Mouse (Mus musculus) heart, embryonic 11.5 days (tissue): ENCODE results near the gene Hlcs. TPM values are rescaled to one million over a fixed set of nuclear protein-coding genes. Genes with fewer than 3 reads are reported as not detected.

ENCODE experiments used
- ATAC-seq: fragments of 200-750 bp; cut with Nextera tagmentation; replicated peaks from 2 replicates; pipeline ENCODE4 v1.8.0; 2017; ENCODE audit warnings: moderate library complexity; ENCODE audit not compliant: insufficient number of reproducible peaks, low FRiP score, low TSS enrichment
- H3K27ac ChIP-seq: fragments of 300-500 bp; sonication (generic); 2 replicates; pipeline ENCODE4 v1.5.1; 2014; ENCODE audit warnings: mild to moderate bottlenecking, low read depth, low read length
- H3K27me3 ChIP-seq: fragments of 300-500 bp; sonication (generic); 2 replicates; pipeline ENCODE4 v1.6.1; 2014; ENCODE audit warnings: mild to moderate bottlenecking, low read length, mixed read lengths; ENCODE audit not compliant: control insufficient read depth, insufficient read depth
- H3K36me3 ChIP-seq: fragments of 300-500 bp; sonication (generic); 2 replicates; pipeline ENCODE4 v1.6.1; 2014; ENCODE audit warnings: mild to moderate bottlenecking, low read length, moderate library complexity, mixed read lengths; ENCODE audit not compliant: control insufficient read depth, insufficient read depth
- H3K4me1 ChIP-seq: fragments of 300-500 bp; sonication (generic); 2 replicates; pipeline ENCODE4 v1.6.1; 2014; ENCODE audit warnings: low read length; ENCODE audit not compliant: control insufficient read depth, insufficient read depth
- H3K4me2 ChIP-seq: fragments of 300-500 bp; sonication (generic); 2 replicates; pipeline ENCODE4 v1.6.1; 2014; ENCODE audit warnings: mild to moderate bottlenecking, moderate library complexity
- H3K4me3 ChIP-seq: fragments of 300-500 bp; sonication (generic); 2 replicates; pipeline ENCODE4 v1.5.1; 2014; ENCODE audit warnings: low read depth, low read length
- H3K9ac ChIP-seq: fragments of 300-500 bp; sonication (generic); 2 replicates; pipeline ENCODE4 v1.6.1; 2014; ENCODE audit warnings: mild to moderate bottlenecking, low read depth, low read length, moderate library complexity
- H3K9me3 ChIP-seq: fragments of 300-500 bp; sonication (generic); replicated peaks from 2 replicates; pipeline ENCODE4 v1.6.1; 2016; ENCODE audit warnings: low read length; ENCODE audit not compliant: control insufficient read depth
- WGBS: fragments of 180-500 bp; shearing (Covaris S2); extraction: QIAGEN DNeasy Blood & Tissue Kit; methylation state at CpG from one replicate; pipeline ENCODE4 v1.1.7; 2014; ENCODE audit not compliant: insufficient replicate concordance; 5-methylcytosine and 5-hydroxymethylcytosine counted together
- polyA plus RNA-seq: library from polyadenylated mRNA; unstranded; fragments of >200 nt; fragmentation: Nextera tagmentation; extraction: Ambion mirVana; gene quantifications from 2 replicates; pipeline ENCODE4 v1.2.1, GENCODE M21; 2014

The Hlcs gene
- polyA plus RNA-seq, 1 experiment from 2014 or later: 7.7 TPM

DNA sequence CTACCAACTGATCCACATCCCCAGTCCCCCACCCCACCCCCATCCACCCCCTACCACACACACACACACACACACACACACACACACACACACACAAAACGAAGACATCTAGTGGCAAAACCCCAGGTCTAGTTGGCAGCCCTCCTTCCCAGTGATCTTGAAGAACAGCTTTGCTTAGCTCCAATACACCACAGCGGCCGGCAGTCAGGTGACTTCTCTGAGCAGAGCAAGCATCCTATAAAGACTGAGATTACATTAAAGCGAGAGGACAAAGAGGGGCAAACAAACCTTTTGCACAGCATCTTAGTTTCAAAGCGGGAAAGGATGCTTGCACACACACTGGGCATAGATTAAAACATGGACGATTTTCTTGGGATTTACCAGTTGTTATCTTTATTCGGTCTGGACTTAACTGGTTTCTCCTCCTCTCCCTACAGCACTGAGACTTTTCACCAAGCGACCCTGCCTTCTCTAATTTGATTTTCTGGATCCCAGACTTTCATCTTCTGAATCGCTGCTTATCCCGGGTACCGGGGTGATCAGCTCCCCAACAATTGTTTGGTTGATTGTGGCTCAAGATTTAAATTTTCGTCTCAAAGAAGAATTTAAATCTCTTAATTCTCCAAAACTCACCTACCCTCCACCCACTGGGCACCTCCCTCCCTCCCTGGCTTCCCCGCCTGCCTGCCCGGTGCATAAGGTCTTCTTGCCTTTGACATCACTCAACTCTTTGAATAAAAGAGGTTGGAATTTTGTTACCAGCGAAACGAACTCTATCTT, 134.7 kb downstream of the Hlcs start:
- H3K9me3 ChIP-seq: no peaks in the 10 kb centered on the region
- no peak overlapping the region for H3K4me3 ChIP-seq
- H3K36me3 ChIP-seq: no peaks in the 10 kb centered on the region
- H3K4me2 ChIP-seq: no peak overlapping the region
- peaks cover 17% of the 10 kb centered on the region for H3K27me3 ChIP-seq
- no peak overlapping the region for H3K9ac ChIP-seq
- WGBS: 62% methylated on average over 16 of the region's 16 CpGs
- ATAC-seq: no peak
- H3K4me1 ChIP-seq: peaks cover 7% of the 10 kb centered on the region; the same call in 1 of the 2 replicates
- H3K27ac ChIP-seq: no peak overlapping the region

GRCm38 (mm10) chr16:94176997-94177857, 136.1 kb downstream of the Hlcs start:
- H3K9me3 ChIP-seq: no peaks in the 10 kb centered on the region
- no peak for ATAC-seq
- WGBS: 75% methylated on average over 21 of the region's 21 CpGs

DNA sequence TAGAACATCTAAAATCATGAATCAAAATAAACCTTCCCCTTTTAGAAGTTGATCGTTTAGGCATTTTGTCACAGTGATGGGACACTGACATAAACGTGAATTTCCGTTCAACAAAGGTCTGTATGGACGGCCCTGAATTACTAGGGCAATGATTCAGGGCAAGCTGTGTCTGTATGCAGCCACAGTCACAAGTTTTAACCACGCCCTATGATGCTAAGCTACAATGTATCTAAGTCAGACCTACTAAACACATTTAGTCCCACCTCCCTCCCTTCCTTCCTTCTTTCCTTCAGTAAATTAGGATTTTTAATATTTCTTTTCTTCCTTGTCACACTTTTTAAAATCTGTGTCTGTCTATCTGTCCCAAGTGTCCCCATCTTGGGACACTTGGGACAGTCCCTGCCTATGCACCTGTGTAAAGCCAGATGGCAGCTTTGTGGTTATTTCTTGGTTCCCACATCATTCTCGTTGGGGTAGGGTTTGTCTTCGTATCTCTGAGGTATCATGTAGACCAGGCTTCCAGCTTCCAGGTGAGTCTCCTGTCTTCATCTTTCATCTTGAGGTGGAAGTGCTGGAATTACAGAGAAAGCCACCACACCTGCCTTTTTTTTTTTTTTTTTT, 137.9 kb downstream of the Hlcs start:
- no peak overlapping the region for H3K4me2 ChIP-seq
- peaks cover 3% of the 10 kb centered on the region; the same call in 1 of the 2 replicates for H3K4me1 ChIP-seq
- H3K27me3 ChIP-seq: peaks cover 9% of the 10 kb centered on the region
- H3K27ac ChIP-seq: no peak overlapping the region
- H3K36me3 ChIP-seq: no peaks in the 10 kb centered on the region
- H3K9ac ChIP-seq: no peak overlapping the region
- H3K4me3 ChIP-seq: no peak overlapping the region
- no peaks in the 10 kb centered on the region for H3K9me3 ChIP-seq
- no peak for ATAC-seq
- WGBS: 77% methylated on average over 7 of the region's 7 CpGs

More at GRCm38 (mm10) chr16:94176997-94177857, 136.1 kb downstream of the Hlcs start:
- no peak overlapping the region for H3K4me3 ChIP-seq
- H3K4me2 ChIP-seq: no peak overlapping the region
- H3K36me3 ChIP-seq: no peaks in the 10 kb centered on the region
- H3K9ac ChIP-seq: no peak overlapping the region
- H3K4me1 ChIP-seq: peaks cover 4% of the 10 kb centered on the region; the same call in 1 of the 2 replicates
- no peak overlapping the region for H3K27ac ChIP-seq
- H3K27me3 ChIP-seq: peaks cover 17% of the 10 kb centered on the region

- H3K36me3 ChIP-seq: no peaks in the 10 kb centered on the region
- H3K9ac ChIP-seq: no peak overlapping the region
- no peak for ATAC-seq
- H3K9me3 ChIP-seq: no peaks in the 10 kb centered on the region
- H3K4me2 ChIP-seq: no peak overlapping the region
- H3K4me3 ChIP-seq: no peak overlapping the region
- 78% methylated on average over 1 of the region's 1 CpGs for WGBS
- no peak overlapping the region for H3K27ac ChIP-seq
- no peaks in the 10 kb centered on the region for H3K27me3 ChIP-seq
- no peaks in the 10 kb centered on the region for H3K4me1 ChIP-seq
These were observed 140.0 kb downstream of the Hlcs start for GRCm38 (mm10) chr16:94173361-94173760.

DNA sequence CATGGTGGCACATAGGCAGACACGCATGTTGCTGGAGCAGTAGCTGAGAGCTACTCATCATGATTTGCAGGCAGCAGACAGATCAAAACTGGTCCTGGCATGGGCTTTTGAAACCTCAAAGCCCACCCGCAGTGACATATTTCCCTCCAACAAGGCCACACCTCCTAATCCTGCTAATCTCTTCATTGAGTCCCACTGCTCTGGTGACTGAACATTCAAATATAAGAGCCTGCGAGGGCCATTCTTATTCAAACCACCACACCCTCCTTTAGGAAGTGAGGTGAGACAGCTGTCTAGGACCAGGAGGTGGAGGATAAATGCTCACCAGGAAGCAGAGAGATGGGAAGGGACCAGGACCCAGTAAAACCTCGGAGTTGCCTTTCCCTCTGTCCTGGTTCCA, 143.2 kb downstream of the Hlcs start:
- H3K4me1 ChIP-seq: peaks cover 5% of the 10 kb centered on the region
- H3K9me3 ChIP-seq: no peaks in the 10 kb centered on the region
- H3K4me2 ChIP-seq: no peak overlapping the region
- no peak overlapping the region for H3K27ac ChIP-seq
- no peak for ATAC-seq
- H3K27me3 ChIP-seq: no peaks in the 10 kb centered on the region
- H3K36me3 ChIP-seq: no peaks in the 10 kb centered on the region
- whole genome bisulfite sequencing: 45% methylated on average over 4 of the region's 4 CpGs
- no peak overlapping the region for H3K4me3 ChIP-seq
- H3K9ac ChIP-seq: no peak overlapping the region

DNA sequence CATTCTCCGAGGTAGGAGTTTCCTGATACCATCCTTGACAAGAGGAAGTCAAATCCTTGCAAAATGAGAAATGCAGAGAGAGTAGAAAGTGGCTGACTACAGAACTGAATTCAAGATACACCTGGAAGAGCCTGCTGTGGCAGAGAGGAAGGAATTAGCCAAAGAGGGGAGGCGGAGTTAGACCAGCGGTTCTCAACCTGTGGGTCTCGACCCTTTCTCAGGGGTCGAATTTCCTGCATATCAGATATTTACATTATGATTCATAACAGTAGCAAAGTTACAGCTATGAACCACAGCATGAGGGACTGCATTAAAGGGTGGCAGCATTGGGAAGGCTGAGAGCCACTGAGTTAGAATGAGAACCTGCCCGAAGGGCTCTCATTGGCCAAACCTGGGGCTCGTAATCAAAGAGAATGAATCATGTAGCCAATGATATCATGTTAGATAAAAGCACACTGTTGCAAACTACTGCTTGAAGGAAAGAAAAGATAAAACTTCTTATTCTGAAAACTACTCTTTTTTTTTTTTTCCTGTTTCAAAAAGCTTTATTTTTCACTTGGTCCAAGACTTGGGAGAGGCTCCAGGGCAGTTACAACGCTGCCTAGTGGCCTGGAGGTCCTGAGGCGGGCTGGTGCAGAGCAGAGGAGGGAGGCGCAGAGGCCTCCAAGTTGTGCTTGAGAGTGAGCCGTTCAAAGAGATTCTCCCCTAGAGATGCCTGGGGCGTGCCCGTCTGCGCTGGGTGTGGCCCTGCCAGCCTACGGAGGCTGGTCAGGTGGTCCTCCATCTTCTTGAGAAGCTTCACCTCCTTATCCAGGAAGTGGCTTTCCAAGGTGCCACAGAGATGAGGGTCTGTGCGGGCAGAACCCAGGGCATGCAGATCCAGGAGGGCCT, 144.5 kb downstream of the Hlcs start:
- ATAC-seq: no peak
- Histone ChIP-seq H3K27me3 (no peaks in the 10 kb centered on the region), H3K4me3 (no peak overlapping the region), H3K9me3 (no peaks in the 10 kb centered on the region), H3K4me2 (no peak overlapping the region), H3K9ac (no peak overlapping the region), H3K27ac (no peak overlapping the region), H3K36me3 (no peaks in the 10 kb centered on the region), H3K4me1 (peaks cover 18% of the 10 kb centered on the region)
- WGBS: 82% methylated on average over 16 of the region's 16 CpGs

DNA sequence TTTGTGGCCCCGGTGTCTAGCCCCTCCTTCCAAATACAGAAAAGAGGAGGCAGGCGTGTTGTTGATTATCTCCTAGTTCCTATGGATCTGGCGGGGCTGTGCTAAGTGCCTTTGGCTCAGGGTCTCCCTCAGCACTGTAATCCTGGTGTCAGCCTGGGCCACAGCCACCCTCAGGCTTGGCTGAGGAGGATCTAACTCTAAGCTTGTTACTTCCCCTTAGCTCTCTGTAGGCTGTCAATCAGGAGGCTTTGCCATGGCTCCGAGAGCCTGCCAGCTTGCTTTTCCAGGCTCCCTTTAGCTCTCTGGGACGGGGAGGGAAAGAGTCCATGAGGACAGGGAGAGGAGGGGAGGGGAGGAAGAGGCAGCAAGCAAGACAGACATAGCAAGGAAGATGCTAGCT, 148.4 kb downstream of the Hlcs start:
- 15% methylated on average over 5 of the region's 5 CpGs for WGBS
- H3K36me3 ChIP-seq: no peaks in the 10 kb centered on the region
- no peaks in the 10 kb centered on the region for H3K27me3 ChIP-seq
- no peak overlapping the region for H3K27ac ChIP-seq
- no peak for ATAC-seq
- H3K4me1 ChIP-seq: peaks cover 26% of the 10 kb centered on the region
- H3K4me2 ChIP-seq: no peak overlapping the region
- H3K9me3 ChIP-seq: no peaks in the 10 kb centered on the region
- no peak overlapping the region for H3K4me3 ChIP-seq
- no peak overlapping the region for H3K9ac ChIP-seq

DNA sequence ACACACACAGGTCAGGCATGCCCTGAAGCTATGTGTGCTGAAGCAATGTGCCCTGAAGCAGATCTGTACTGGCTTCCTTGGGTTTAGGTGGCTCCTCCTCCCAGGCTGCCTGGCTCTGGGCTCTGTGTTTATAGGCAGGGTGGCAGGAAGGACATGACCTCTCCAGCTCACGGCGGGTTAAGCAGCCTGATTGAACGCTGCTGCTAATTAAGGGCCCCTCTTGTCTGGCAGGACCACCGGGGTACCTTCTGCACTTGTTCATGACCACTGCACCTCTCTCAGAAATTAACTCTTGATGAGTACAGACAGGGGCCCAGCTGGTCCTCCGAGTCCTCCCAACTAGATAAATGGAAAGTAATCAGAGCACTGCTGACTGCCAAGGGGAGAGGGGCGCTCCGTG, 149.1 kb downstream of the Hlcs start:
- H3K4me3 ChIP-seq: no peak overlapping the region
- H3K4me1 ChIP-seq: peaks cover 26% of the 10 kb centered on the region
- H3K4me2 ChIP-seq: peak overlapping the region; percentile 37
- 11% methylated on average over 7 of the region's 7 CpGs for WGBS
- H3K36me3 ChIP-seq: no peaks in the 10 kb centered on the region
- H3K9me3 ChIP-seq: no peaks in the 10 kb centered on the region
- peak overlapping the region; percentile 50; the same call in 1 of the 2 replicates for H3K27ac ChIP-seq
- no peaks in the 10 kb centered on the region for H3K27me3 ChIP-seq
- no peak overlapping the region for H3K9ac ChIP-seq
- no peak for ATAC-seq
